Mouse (Mus musculus) Muller cell, postnatal 12 days (primary cell): ENCODE measurements around the gene Cyb5rl.
A peak's percentile ranks its signal among the peaks of the same experiment; 100 is the strongest.

Experiments used
- DNase-seq: peaks from one replicate; pipeline ENCODE4 v3.0.0-alpha.2; 2015; ENCODE audit errors: inconsistent ontology term

The Cyb5rl gene

DNA sequence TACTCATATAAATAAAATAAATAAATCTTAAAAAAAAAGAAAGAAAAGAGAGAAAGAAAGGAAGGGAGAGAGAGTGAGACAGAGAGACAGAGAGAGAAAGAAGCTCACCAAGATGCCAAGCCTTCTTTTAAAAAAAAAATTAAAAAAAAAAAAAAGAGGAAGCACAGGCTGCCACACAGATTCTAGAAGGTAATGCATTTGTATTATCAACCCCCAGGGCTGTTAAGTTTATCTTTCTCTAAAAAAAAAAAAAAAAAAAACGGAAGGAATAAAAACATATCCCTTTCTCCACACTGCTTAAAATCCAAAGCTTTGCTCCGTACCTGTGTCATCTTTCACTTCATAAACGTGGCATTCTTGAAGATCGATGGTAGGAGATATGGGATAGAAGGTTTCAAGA, 5.2 kb upstream of the Cyb5rl start:
- DNase-seq = no peak

DNA sequence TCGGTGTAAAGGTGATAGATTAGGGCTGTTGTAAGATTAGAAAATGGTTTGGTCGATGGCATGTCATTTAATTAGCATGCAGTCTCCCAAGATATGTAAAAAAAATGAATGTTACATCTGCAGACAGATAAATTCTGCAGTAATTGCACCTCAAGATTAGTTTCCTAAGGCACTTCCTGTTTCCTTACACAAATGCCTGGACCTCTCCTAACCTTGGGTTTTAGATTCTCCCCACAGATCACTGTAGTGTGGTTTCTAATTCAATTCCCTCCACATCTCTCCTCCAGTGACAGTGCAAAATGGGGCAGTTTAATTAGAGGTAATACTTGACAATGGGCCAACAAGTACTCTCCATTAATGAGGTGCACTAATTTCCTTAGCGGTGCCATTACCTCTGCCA, 3.6 kb upstream of the Cyb5rl start:
- DNase-seq = no peak

DNA sequence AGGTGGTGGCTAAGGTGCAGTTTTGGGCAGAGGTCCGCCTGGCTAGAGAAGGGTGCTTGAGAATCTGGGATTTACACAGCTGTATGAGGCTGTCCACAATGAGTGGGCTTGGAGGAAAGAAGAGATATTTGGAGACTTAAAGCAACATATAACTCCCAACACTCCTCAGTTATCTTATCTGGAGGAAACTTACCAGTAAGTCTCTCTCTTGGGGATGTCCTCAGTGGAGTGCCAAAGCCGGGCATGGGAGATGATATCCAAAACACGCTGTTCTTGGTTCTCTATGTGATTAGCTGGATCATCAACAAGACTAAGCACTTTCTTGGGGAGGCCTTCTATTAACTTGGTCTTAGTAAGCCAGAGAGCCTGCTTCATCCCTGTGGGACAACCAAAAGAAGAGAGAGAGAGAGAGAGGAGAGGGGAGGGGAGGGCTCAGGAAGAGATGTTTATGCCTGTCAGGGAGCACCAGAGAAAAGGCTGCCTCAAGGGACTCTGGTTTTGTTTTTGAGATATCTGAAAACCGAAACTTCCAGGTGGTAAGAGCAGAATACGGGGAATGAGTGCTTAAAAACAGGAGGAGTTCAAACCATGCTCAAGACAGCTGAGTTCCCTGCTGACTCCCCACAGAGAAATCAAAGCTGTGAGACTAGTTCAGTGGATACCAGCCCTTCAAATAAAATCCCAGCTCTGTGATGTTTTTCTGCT, 2.2 kb upstream of the Cyb5rl start:
- DNase-seq = no peak

DNA sequence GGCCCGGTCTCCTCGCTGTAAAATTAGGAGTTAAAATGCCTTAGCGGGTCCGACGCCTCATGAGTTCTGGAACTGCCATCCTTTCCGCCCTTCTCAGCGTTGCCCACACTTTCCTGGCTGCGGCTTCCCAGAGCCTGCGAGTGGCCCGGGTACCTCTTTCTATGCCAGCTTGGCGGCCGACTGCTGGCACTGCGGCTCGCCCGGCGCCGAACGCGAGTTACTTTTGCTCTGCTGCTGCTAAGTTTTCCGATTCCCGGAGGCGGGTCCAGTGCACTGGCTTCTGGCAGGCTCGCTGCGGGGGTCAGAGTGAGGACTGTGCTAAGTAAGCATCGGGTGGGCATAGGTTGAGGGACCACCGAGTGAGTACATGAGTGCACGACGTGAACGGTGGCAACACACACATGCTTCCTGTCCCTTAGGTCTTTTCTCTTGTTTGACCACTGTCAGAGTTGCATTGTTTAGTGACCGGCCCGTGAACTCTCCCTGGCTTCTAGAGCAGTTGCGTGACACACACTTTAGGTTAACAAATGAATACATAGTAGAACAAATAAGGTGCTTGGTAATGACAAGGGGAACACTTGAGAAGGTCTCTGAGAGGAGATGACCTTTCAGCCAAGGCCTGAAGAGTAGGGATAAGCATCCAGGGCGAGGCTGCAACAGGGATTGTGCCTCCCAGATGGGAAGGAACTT, 508 bp downstream of the Cyb5rl start:
- DNase-seq = no peak

DNA sequence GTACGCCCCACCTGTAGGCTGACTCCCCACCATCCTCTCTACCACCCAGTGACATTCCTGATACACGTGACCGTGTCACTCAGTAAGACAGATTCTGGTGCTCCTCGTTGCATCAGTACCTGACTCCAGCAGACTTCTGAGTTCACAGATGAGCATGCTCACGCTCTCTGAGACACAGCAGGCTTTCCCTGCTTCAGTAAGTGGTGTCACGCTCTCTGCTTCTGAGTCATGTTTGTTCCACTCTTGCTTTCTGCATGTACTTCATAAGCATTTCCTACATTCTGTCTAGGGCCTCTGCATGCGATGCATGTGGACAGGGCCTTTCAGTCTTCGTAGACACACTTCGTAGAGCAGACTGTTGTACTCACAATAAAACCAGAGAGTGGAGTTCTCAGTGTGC, 5.6 kb downstream of the Cyb5rl start:
- no peak for DNase-seq

DNA sequence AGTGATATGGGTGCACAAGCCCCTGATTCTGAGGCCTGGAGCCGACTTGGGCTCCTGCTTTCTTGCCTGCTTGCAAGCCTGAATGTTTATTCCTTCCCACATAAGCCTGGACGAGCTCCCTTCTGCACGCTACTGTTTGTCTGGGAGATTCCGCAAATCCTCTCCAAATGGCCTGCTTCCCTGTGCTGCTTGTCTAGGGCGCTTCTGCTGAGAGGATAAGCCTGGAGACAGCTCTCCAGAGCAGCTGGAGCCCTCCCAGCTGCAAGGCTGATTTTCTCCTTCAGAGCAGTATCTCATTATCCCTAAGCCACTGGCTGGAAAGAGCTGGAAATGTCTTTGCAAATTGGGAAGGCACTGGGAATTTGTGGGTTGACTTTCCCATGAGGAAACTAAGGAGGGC, 8.7 kb downstream of the Cyb5rl start:
- DNase-seq = no peak

DNA sequence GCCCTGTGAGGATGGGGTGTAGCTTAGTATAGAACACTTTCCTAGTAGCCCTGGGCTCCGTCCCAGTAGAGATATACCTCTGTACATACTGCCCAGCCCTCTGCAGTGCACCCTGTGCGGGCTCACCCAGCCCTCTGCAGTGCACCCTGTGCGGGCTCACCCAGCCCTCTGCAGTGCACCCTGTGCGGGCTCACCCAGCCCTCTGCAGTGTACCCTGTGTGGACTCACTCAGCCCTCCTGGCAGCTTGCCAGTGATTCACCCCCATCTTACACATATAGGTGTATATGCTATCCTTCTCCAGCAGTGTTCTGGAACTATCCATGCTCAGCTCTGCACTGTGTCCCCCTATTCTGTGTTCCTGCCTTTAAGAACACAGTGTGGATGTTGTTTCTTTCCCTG, 12.1 kb downstream of the Cyb5rl start:
- DNase-seq = no peak

DNA sequence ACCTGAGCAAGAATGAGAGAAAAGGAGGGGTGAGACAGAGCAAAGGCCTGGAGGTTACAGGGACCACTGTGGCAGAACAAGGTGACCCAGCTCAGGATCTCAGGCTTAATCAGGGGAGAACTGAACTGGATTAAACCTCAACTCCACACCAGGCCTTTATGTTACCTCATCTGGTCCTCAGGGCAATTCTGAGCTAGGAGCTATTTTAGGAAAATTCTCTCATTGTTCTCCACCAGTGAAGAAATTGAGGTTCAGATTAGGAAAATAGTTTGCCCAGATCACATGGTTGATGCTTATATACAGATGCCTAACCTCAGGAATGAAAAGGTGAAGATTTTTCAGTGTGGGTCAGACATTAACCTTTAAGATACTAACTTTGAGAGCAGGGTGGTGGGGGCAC, 12.9 kb downstream of the Cyb5rl start:
- peak; percentile 39 for DNase-seq

DNA sequence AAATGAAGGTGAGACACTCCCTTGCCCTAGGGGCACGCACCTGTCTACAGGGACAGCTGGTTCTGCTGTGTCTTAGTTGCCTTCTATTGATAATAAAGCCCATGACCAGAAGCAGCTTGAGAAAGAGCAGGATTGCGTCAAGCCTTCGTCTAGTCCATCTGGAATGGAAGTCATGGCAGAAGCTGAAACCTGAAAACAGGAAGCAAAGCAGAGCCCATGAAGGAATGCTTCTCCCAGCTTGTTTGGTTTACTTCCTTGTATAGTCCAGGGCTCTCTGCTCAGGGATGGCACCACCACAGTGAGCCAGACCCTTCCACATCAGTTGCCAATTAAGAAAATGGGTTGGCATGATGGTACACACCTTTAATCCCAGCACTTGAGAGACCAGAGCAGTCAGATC, 15.4 kb downstream of the Cyb5rl start:
- DNase-seq = no peak

DNA sequence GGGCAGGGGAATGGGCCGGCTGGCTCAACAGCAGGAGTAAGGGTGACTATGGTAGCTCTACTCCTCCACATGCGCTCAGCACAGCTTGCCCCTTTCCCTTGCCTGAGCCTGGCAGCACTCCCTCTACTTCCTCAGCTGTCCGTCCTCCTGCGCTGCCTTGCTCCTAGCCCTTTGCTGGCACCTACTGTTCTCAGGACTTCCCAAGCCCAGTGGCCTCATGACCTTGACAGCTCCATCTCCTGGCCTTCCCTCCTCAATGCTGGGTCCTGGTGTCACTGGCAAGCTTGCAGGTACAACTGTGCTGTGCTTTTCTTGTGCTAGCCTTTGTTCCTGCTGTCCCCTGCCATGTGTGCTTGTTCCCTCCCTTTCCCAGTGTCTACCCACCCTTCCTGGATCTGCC, 16.3 kb downstream of the Cyb5rl start:
- DNase-seq = no peak

DNA sequence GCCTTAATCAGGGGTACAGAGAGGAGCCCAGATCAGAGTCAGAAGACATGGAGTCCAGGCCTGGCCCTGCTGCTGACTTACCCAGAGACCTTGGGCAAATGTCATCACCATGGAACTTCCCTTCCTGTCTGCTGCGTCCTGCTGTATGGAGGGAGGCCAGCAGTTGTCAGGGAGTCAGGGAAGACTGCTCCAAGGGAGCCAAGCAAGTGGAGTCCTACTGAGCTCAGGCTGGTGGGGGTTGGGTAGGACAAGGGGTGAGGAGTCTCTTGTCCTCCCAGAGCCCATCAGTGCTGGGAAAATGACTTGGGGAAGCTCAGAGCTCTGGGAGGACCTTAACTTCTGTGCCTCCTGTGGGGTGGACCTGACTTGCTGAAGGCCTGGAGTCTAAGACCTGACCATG, 17.6 kb downstream of the Cyb5rl start:
- no peak for DNase-seq

DNA sequence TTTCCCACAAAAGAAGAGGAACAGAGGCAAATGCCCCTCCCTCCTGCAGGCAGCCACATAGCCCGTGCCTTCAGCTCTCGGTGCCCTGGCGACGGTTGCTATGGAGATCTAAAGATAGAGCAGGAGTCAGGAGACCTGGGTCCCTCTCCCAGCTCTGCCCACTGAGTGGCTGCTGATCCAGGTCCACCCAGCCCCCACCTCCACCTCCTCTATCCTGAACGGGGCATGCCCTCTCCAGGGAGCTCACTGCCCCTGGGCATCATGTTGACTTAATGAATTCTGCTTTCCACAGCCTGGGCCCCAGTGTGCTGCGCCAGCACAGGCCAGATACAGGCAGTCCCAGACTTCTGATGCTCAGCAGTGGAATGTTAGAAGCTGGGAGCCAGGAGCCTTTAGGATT, 18.1 kb downstream of the Cyb5rl start:
- DNase-seq = no peak

DNA sequence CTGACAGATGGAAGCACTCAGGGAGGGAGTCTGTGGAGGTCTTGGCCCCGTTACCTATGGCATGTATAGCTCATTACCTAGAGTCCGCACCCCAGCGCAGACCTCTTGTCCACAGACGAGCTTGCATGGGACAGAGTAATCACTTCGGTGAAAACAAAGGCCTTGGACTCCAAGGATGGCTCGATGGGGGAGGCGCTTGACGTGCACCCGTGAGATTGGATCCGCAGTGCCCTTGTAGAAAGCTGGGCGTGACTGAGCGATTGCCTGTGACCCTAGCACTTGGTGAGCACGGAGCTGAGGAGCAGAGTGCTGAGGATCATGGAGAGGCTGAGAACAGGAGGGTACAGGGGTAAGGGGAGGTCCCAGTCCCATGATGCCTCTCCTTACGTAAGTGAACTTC, 24.9 kb downstream of the Cyb5rl start:
- no peak for DNase-seq

DNA sequence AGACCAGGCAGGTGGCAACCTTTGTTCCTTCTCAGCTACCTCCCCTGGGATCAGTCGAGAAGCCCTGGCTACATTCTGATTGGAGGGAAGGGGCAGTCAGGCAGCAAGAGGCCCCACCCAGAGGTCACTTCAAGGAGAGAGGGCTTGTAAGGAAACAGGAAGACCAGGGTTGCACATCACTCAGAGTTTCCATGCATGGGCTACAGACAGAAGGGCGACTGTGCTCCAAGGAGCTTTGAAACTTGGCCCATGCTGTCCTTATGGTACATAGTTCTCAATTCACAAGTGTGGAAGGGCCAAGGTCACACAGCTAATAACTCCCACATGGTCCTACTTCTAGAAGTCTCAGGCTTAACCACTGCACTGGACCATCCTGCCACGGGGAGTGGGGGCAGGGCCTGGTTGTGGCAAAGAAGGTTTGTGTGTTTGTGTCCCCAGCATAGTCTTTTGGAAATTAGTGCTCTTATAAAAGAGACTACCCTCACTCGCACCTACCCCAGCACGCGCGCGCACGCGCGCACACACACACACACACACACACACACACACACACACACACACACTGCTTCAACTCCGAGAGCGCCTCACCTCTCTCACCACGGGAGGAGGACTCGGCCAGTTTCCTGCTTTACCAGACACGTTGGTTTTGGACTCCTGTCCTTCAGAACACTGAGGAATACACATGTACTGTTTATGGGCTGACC, 27.8 kb downstream of the Cyb5rl start:
- no peak for DNase-seq

DNA sequence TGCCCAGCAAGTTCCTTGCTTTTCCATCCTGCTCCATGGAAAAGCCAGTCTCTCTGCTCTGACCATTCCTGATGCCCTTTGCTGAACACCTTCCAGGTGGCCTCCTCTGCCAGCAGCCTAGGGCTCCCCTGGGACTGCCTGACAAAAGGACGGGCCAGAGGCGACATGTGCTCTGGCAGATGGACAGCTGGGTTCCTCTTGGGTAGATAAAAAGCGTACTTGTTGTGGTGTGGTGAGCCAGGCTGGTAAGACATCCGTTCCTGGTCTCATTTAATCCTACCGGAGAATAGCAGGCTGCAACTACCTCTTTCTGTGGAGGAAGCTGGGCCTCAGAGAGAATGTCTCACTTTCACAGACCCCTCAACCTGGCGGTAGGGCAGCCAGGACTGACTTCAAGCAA, 29.3 kb downstream of the Cyb5rl start:
- no peak for DNase-seq

DNA sequence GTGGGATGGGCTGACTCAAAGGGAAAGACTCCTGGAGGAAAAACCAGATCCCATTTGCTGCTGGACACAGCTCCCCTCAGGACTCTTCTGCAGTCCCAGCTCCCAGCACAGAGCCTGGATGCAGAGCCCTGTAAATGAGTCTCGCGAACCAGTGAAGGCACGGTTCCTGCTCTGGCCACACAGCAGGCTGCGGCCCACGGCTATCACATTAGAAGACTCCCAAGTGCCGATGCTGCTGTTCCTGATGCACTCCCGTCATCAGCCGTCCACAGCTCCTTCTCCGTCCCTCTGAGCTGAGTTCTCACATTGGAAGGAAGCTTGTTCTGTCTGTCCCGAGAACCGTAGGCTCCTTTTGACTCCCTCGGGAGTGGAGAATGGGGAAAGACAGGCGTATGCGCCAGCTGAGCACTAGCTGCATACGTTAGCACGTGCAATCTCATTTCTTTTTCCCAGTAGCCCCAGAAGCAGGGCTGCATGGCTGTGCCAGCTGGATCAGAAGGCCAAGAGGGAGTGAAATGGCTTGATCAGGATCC, 30.1 kb downstream of the Cyb5rl start, which contains the start of gene Cdcp2:
Gene Cdcp2, plus strand, starts transcription at position 51 of the 533 bp plus-strand sequence.
- no peak for DNase-seq

DNA sequence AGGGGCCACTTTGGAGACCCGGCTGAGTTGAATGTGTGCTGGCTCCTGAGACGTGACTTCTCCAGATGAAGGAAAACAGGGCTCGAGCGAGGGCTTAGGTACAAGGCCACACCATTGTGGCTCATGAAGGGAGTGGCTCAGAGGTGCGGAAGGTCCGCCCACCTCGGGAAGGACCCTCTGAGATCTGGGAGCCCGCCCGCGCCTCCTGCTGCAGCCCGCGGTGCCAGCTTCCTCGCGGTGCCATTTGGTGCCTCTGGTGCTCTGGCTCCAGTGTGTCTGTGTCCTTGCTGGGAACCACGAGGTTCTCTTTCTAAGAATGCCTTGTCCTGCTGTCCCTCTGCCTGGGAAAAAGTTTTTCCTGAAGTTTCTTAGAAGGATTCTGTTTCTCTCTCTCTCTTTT, 31.1 kb downstream of the Cyb5rl start:
- no peak for DNase-seq

DNA sequence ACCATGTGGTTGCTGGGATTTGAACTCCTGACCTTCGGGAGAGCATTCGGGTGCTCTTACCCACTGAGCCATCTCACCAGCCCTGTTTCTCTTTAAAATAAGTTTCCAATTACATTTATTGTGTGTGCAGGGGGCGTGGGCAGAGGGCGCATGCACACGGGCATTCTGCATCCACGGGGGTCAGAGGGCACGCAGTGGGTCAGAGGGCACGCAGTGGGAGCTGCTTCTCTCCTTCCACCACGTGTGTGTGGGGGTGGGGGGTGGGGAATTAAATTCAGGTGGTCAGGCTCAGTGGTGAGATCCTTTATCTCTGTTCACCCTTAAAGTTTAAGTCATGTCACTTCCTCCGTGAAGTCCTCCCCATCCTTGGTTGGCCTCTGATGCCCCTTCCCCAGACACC, 31.6 kb downstream of the Cyb5rl start:
- no peak for DNase-seq

DNA sequence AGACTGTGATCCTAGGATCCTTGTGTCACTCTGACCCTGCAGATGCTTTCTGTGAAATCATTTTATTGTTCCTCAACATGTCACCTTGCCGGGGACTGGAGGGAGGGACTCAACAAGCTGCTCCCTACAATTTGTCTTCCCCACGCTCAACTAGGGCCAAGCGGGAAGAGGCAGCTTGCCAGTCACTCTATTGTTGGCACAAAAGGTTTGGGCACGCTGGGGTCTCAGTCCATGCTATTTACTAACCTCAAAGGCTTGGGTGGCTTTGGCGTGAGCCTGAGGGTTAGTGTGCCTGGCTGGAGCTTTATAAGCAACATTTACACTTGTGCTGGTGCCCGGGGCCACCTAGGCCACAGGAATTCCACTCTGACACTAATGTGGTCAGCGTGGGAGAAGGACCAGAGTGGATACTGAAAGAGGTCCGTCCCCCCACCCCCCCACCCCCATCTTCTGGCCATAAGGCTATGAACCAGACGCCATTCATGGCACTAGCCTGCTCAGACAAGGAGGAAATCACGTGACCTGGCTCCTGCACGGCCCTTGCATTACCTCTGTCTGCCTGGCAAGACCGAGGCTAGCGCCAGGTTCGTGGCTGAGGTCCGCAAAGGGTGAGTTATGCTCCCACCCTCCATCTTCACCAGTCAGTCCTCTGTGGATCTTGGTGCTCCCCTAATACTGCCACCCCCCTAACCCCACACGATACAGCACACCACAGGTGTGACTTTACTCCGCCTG, 32.2 kb downstream of the Cyb5rl start:
- peak; percentile 56 for DNase-seq

DNA sequence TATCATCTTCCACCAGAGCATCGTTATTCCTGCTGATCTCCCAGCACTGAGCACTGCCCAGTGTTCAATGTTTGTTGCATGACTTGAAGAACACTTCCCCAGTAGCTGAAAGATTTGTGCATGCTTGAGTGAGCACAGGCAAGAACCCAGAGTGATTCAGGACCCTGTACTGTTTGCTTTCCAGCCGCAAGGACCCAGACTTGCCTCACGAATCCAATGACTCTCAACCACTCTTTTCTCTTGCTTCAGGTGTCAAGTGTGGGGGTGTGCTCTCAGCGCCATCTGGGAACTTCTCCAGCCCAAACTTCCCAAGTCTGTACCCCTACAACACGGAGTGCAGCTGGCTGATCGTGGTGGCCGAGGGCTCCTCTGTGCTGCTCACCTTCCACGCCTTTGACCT, 35.4 kb downstream of the Cyb5rl start:
- DNase-seq = no peak

DNA sequence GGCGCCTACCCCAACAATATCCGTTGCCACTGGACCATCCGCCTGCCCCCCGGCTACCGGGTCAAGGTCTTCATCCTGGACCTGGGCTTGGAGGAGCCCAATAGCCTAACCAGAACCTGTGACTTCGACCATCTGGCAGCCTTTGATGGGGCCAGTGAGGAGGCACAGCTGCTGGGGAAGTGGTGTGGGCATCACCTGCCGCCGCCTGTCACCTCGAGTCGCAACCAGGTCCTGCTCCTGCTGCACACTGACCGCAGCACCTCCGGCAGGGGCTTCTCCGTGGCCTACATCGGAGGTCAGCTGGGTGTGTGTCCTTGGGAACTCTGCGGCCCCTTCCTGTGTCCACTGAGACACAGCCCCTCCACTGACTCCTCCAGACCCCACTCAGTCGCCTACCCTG, 40.0 kb downstream of the Cyb5rl start:
- DNase-seq = no peak

DNA sequence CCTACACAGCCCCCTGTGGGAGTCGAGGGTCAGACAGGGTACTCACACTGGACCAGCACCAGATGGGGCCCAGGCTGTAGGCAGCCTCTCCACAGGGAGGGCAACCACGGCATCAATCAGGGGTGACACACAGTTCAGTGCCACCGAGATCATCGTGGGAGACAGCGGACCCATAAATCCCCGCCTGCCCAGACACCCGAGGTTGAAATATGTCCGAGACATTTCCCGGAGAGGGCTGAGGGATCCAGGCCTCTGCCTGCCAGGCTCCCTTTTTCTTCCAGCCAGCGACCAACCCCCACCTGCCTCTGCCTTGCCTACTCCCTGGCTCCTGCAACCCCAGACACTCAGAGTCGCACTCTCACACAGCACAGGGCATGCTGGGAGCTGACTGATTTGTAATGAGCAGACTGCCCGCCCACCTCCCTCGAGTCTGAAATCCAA, 41.5 kb downstream of the Cyb5rl start:
- DNase-seq = no peak
